Mouse (Mus musculus) liver, adult 2 months (tissue): Measurements from ENCODE around the gene Cnp.

ENCODE experiments used
- CTCF ChIP-seq: fragments of 200-500 bp; IDR thresholded peaks from 2 replicates; pipeline ENCODE4 v1.5.1; 2011; ENCODE audit warnings: low read depth, low read length, control low read depth
- POLR2A ChIP-seq: fragments of 200-500 bp; IDR thresholded peaks from 2 replicates; pipeline ENCODE4 v1.6.1; 2011; ENCODE audit warnings: low read length, control low read depth; ENCODE audit not compliant: insufficient read depth; ENCODE audit errors: extremely low read depth

DNA sequence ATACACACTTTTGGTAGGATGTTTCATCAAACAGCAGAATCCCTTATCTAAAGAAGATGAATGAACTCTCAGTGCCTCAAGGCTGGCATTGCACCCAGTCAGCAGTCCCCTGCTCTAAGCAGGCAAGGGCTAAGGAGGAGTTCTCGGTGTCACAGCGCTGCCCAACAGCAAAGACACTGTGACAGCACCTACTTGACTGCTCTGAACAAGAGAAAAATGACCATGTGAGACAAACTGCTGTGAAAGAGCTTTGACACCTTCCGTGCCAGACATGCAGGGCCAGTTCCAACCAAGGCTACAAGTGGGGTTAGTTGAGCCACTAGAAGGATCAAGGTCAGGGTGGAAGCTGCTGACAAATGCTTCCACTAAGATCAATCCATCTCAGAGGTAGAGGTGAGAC, 10.4 kb downstream of the Cnp start:
- TF ChIP-seq POLR2A (no peak), CTCF (no peak)
